Mouse (Mus musculus): ENCODE results near the gene Cenpp. TPM values are rescaled to one million over a fixed set of nuclear protein-coding genes. Genes with fewer than 3 reads are reported as not detected.
"Not testable (repeated sequence)": the region's sequence is repeated elsewhere in the genome, so short reads cannot be mapped to it uniquely, and the experiment has no call there.

Cenpp gene
- polyA plus RNA-seq, 1 experiment from 2014 or later, result 3.8 TPM

- no peak overlapping the region for H3K9ac ChIP-seq (replicated peaks; ENCODE audit: low read depth)
- TF ChIP-seq EP300 (IDR thresholded peaks at IDR 0.05), result no peak
- TF ChIP-seq CTCF (IDR thresholded peaks at IDR 0.05), result no peak
- no peak overlapping the region for H3K4me3 ChIP-seq (ENCODE audit: low read depth, low read length)
- no peaks in the 10 kb centered on the region for H3K36me3 ChIP-seq (ENCODE audit: insufficient read depth, low read length)
- no peaks in the 10 kb centered on the region for H3K27me3 ChIP-seq (replicated peaks; ENCODE audit: insufficient read depth, low read length)
- no peak overlapping the region for H3K4me2 ChIP-seq (replicated peaks; ENCODE audit: low read depth, low read length)
- no peaks in the 10 kb centered on the region for H3K9me3 ChIP-seq (ENCODE audit: low read length)
- H3K4me1 ChIP-seq (ENCODE audit: insufficient read depth, low read depth, low read length), result no peaks in the 10 kb centered on the region
- H3K27ac ChIP-seq (ENCODE audit: low read length), result no peak overlapping the region
- no peak for DNase-seq (ENCODE audit: low spot score)
- no peak for ATAC-seq
Measured at GRCm38 (mm10) chr13:49618365-49618764, 34.2 kb downstream of the Cenpp start.

- no peak overlapping the region for H3K4me3 ChIP-seq (ENCODE audit: low read depth, low read length)
- no peaks in the 10 kb centered on the region for H3K4me1 ChIP-seq (ENCODE audit: insufficient read depth, low read depth, low read length)
- ATAC-seq, result no peak
- no peaks in the 10 kb centered on the region for H3K27me3 ChIP-seq (replicated peaks; ENCODE audit: insufficient read depth, low read length)
- H3K9me3 ChIP-seq (ENCODE audit: low read length), result no peaks in the 10 kb centered on the region
- no peak overlapping the region for H3K4me2 ChIP-seq (replicated peaks; ENCODE audit: low read depth, low read length)
- WGBS, result 85% methylated on average over 3 of the region's 3 CpGs
- TF ChIP-seq CTCF (IDR thresholded peaks at IDR 0.05) (no peak), EP300 (IDR thresholded peaks at IDR 0.05) (no peak)
- H3K9ac ChIP-seq (replicated peaks; ENCODE audit: low read depth), result no peak overlapping the region
- no peak for DNase-seq (ENCODE audit: low spot score)
- H3K36me3 ChIP-seq (ENCODE audit: insufficient read depth, low read length), result no peaks in the 10 kb centered on the region
- no peak overlapping the region for H3K27ac ChIP-seq (ENCODE audit: low read length)
Measured at GRCm38 (mm10) chr13:49617021-49617420, 35.6 kb downstream of the Cenpp start.

- H3K27me3 ChIP-seq (replicated peaks; ENCODE audit: insufficient read depth, low read length), result no peaks in the 10 kb centered on the region
- H3K4me2 ChIP-seq (replicated peaks; ENCODE audit: low read depth, low read length), result 0 out of 2 replicates have a peak overlapping the region, but pooled peaks have one; percentile 30
- H3K4me3 ChIP-seq (ENCODE audit: low read depth, low read length), result peak overlapping the region; percentile 20
- no peaks in the 10 kb centered on the region for H3K36me3 ChIP-seq (ENCODE audit: insufficient read depth, low read length)
- 59% methylated on average over 4 of the region's 4 CpGs for WGBS
- H3K9me3 ChIP-seq (ENCODE audit: low read length), result no peaks in the 10 kb centered on the region
- H3K27ac ChIP-seq (ENCODE audit: low read length), result no peak overlapping the region
- DNase-seq (ENCODE audit: low spot score) (no peak), ATAC-seq (no peak)
- no peaks in the 10 kb centered on the region for H3K4me1 ChIP-seq (ENCODE audit: insufficient read depth, low read depth, low read length)
- peak overlapping the region; percentile 26; the same call in 1 of the 2 replicates for H3K9ac ChIP-seq (replicated peaks; ENCODE audit: low read depth)
- TF ChIP-seq EP300 (IDR thresholded peaks at IDR 0.05) (no peak), CTCF (IDR thresholded peaks at IDR 0.05) (no peak)
Measured at GRCm38 (mm10) chr13:49608589-49609322, 43.8 kb downstream of the Cenpp start.

- Histone ChIP-seq H3K27ac (ENCODE audit: low read length) (no peak within 1 kb of the TSS), H3K4me2 (replicated peaks; ENCODE audit: low read depth, low read length) (peak within 1 kb of the TSS; percentile 30; the same call in 1 of the 2 replicates), H3K9ac (replicated peaks; ENCODE audit: low read depth) (peak within 1 kb of the TSS; percentile 26; the same call in 1 of the 2 replicates), H3K9me3 (ENCODE audit: low read length) (no peaks in the 10 kb centered on the region), H3K36me3 (ENCODE audit: insufficient read depth, low read length) (no peaks in the 10 kb centered on the region), H3K4me3 (ENCODE audit: low read depth, low read length) (peak within 1 kb of the TSS; percentile 20), H3K27me3 (replicated peaks; ENCODE audit: insufficient read depth, low read length) (no peaks in the 10 kb centered on the region), H3K4me1 (ENCODE audit: insufficient read depth, low read depth, low read length) (no peaks in the 10 kb centered on the region)
- TF ChIP-seq CTCF (IDR thresholded peaks at IDR 0.05) (peak; percentile 13; the same call in 1 of the 2 replicates), EP300 (IDR thresholded peaks at IDR 0.05) (0 out of 2 replicates have a peak, but pooled peaks have one; percentile 19)
- WGBS, result 58% methylated on average over 4 of the region's 4 CpGs
- DNase-seq (ENCODE audit: low spot score), result peak; percentile 78
- ATAC-seq, result peak; percentile 53; the same call in 1 of the 2 replicates
Measured at GRCm38 (mm10) chr13:49607714-49608113, 44.9 kb downstream of the Cenpp start, which contains the start of gene Ogn. Ogn (plus strand) TSS chr13:49608046.

GRCm38 (mm10) chr13:49603603-49604002 lies 49.0 kb downstream of the Cenpp start:
- no peak overlapping the region for H3K27ac ChIP-seq (ENCODE audit: low read length)
- H3K4me1 ChIP-seq (ENCODE audit: insufficient read depth, low read depth, low read length), result no peaks in the 10 kb centered on the region
- DNase-seq (ENCODE audit: low spot score) (no peak), ATAC-seq (no peak)
- no peak overlapping the region for H3K9ac ChIP-seq (replicated peaks; ENCODE audit: low read depth)
- H3K4me3 ChIP-seq (ENCODE audit: low read depth, low read length), result no peak overlapping the region
- no peaks in the 10 kb centered on the region for H3K36me3 ChIP-seq (ENCODE audit: insufficient read depth, low read length)
- H3K9me3 ChIP-seq (ENCODE audit: low read length), result no peaks in the 10 kb centered on the region
- no peak overlapping the region for H3K4me2 ChIP-seq (replicated peaks; ENCODE audit: low read depth, low read length)
- TF ChIP-seq EP300 (IDR thresholded peaks at IDR 0.05), result no peak
- no peak for TF ChIP-seq CTCF (IDR thresholded peaks at IDR 0.05)
- no peaks in the 10 kb centered on the region for H3K27me3 ChIP-seq (replicated peaks; ENCODE audit: insufficient read depth, low read length)

- not testable (repeated sequence) for H3K9ac ChIP-seq (replicated peaks; ENCODE audit: low read depth); H3K27me3 ChIP-seq (replicated peaks; ENCODE audit: insufficient read depth, low read length); ATAC-seq; H3K4me3 ChIP-seq (ENCODE audit: low read depth, low read length); H3K36me3 ChIP-seq (ENCODE audit: insufficient read depth, low read length); H3K9me3 ChIP-seq (ENCODE audit: low read length); H3K27ac ChIP-seq (ENCODE audit: low read length); H3K4me2 ChIP-seq (replicated peaks; ENCODE audit: low read depth, low read length); DNase-seq (ENCODE audit: low spot score); H3K4me1 ChIP-seq (ENCODE audit: insufficient read depth, low read depth, low read length)
- WGBS, result 77% methylated on average over 2 of the region's 2 CpGs
Measured at GRCm38 (mm10) chr13:49602541-49602940, 50.0 kb downstream of the Cenpp start.

Data from lung, postnatal 0 days (tissue).